Mouse (Mus musculus): Measurements from ENCODE around the gene Dop1b. TPM values are rescaled to one million over a fixed set of nuclear protein-coding genes. Genes with fewer than 3 reads are reported as not detected.

Gene Dop1b
- polyA plus RNA-seq, 2 experiments, result 13.0 to 18.9 TPM

GRCm38 (mm10) chr16:93807961-93808554, 96.4 kb downstream of the Dop1b start:
- WGBS, result 8% methylated on average over 8 of the region's 8 CpGs
- Histone ChIP-seq H3K9me3 (ENCODE audit: control insufficient read depth, low read length) (no peaks in the 10 kb centered on the region), H3K4me3 (replicated peaks; ENCODE audit: low read length) (no peak overlapping the region), H3K9ac (ENCODE audit: low read depth, low read length, severe bottlenecking) (no peak overlapping the region), H3K27ac (replicated peaks; ENCODE audit: low read depth, low read length) (peak overlapping the region; percentile 67), H3K4me1 (ENCODE audit: control insufficient read depth, insufficient read depth, low read length) (peaks cover 19% of the 10 kb centered on the region), H3K27me3 (ENCODE audit: control insufficient read depth, insufficient read depth, low read length) (no peaks in the 10 kb centered on the region), H3K36me3 (ENCODE audit: control insufficient read depth, insufficient read depth, low read length) (0 out of 2 replicates have a peak, but pooled peaks cover 11% of the 10 kb centered on the region), H3K4me2 (replicated peaks; ENCODE audit: low read depth, low read length, severe bottlenecking) (no peak overlapping the region)
- ATAC-seq (ENCODE audit: low FRiP score, low read depth) (peak; percentile 86), DNase-seq (ENCODE audit: low spot score) (peak; percentile 76)
- TF ChIP-seq POLR2A (IDR thresholded peaks at IDR 0.05; ENCODE audit: borderline replicate concordance, extremely low read depth, insufficient read depth, insufficient read length), result no peak

GRCm38 (mm10) chr16:93815856-93816736, 104.4 kb downstream of the Dop1b start:
- H3K4me2 ChIP-seq (replicated peaks; ENCODE audit: low read depth, low read length, severe bottlenecking), result no peak overlapping the region
- H3K36me3 ChIP-seq (ENCODE audit: control insufficient read depth, insufficient read depth, low read length), result 0 out of 2 replicates have a peak, but pooled peaks cover 4% of the 10 kb centered on the region
- no peak for TF ChIP-seq POLR2A (IDR thresholded peaks at IDR 0.05; ENCODE audit: borderline replicate concordance, extremely low read depth, insufficient read depth, insufficient read length)
- peak; percentile 33 for DNase-seq (ENCODE audit: low spot score)
- H3K27me3 ChIP-seq (ENCODE audit: control insufficient read depth, insufficient read depth, low read length), result no peaks in the 10 kb centered on the region
- 0 out of 2 replicates have a peak overlapping the region, but pooled peaks have one; percentile 8 for H3K27ac ChIP-seq (replicated peaks; ENCODE audit: low read depth, low read length)
- no peaks in the 10 kb centered on the region for H3K9me3 ChIP-seq (ENCODE audit: control insufficient read depth, low read length)
- WGBS, result 63% methylated on average over 20 of the region's 20 CpGs
- H3K4me3 ChIP-seq (replicated peaks; ENCODE audit: low read length), result no peak overlapping the region
- peak; percentile 41; the same call in 1 of the 2 replicates for ATAC-seq (ENCODE audit: low FRiP score, low read depth)
- no peak overlapping the region for H3K9ac ChIP-seq (ENCODE audit: low read depth, low read length, severe bottlenecking)
- H3K4me1 ChIP-seq (ENCODE audit: control insufficient read depth, insufficient read depth, low read length), result peaks cover 5% of the 10 kb centered on the region; the same call in 1 of the 2 replicates

GRCm38 (mm10) chr16:93816861-93817260, 105.2 kb downstream of the Dop1b start:
- 49% methylated on average over 7 of the region's 7 CpGs for WGBS
- DNase-seq (ENCODE audit: low spot score), result no peak
- peaks cover 2% of the 10 kb centered on the region; the same call in 1 of the 2 replicates for H3K9me3 ChIP-seq (ENCODE audit: control insufficient read depth, low read length)
- no peak overlapping the region for H3K27ac ChIP-seq (replicated peaks; ENCODE audit: low read depth, low read length)
- no peak overlapping the region for H3K9ac ChIP-seq (ENCODE audit: low read depth, low read length, severe bottlenecking)
- ATAC-seq (ENCODE audit: low FRiP score, low read depth), result no peak
- H3K27me3 ChIP-seq (ENCODE audit: control insufficient read depth, insufficient read depth, low read length), result no peaks in the 10 kb centered on the region
- peaks cover 5% of the 10 kb centered on the region; the same call in 1 of the 2 replicates for H3K4me1 ChIP-seq (ENCODE audit: control insufficient read depth, insufficient read depth, low read length)
- H3K36me3 ChIP-seq (ENCODE audit: control insufficient read depth, insufficient read depth, low read length), result no peaks in the 10 kb centered on the region
- no peak for TF ChIP-seq POLR2A (IDR thresholded peaks at IDR 0.05; ENCODE audit: borderline replicate concordance, extremely low read depth, insufficient read depth, insufficient read length)
- H3K4me3 ChIP-seq (replicated peaks; ENCODE audit: low read length), result no peak overlapping the region
- H3K4me2 ChIP-seq (replicated peaks; ENCODE audit: low read depth, low read length, severe bottlenecking), result no peak overlapping the region

GRCm38 (mm10) chr16:93817371-93817770, 105.7 kb downstream of the Dop1b start:
- TF ChIP-seq POLR2A (IDR thresholded peaks at IDR 0.05; ENCODE audit: borderline replicate concordance, extremely low read depth, insufficient read depth, insufficient read length), result no peak
- peaks cover 5% of the 10 kb centered on the region; the same call in 1 of the 2 replicates for H3K9me3 ChIP-seq (ENCODE audit: control insufficient read depth, low read length)
- H3K4me3 ChIP-seq (replicated peaks; ENCODE audit: low read length), result no peak overlapping the region
- H3K27ac ChIP-seq (replicated peaks; ENCODE audit: low read depth, low read length), result no peak overlapping the region
- ATAC-seq (ENCODE audit: low FRiP score, low read depth) (no peak), DNase-seq (ENCODE audit: low spot score) (no peak)
- H3K4me1 ChIP-seq (ENCODE audit: control insufficient read depth, insufficient read depth, low read length), result peaks cover 5% of the 10 kb centered on the region; the same call in 1 of the 2 replicates
- H3K36me3 ChIP-seq (ENCODE audit: control insufficient read depth, insufficient read depth, low read length), result no peaks in the 10 kb centered on the region
- H3K9ac ChIP-seq (ENCODE audit: low read depth, low read length, severe bottlenecking), result no peak overlapping the region
- no peaks in the 10 kb centered on the region for H3K27me3 ChIP-seq (ENCODE audit: control insufficient read depth, insufficient read depth, low read length)
- H3K4me2 ChIP-seq (replicated peaks; ENCODE audit: low read depth, low read length, severe bottlenecking), result no peak overlapping the region
- WGBS, result 49% methylated on average over 5 of the region's 5 CpGs

- no peak for DNase-seq (ENCODE audit: low spot score)
- TF ChIP-seq POLR2A (IDR thresholded peaks at IDR 0.05; ENCODE audit: borderline replicate concordance, extremely low read depth, insufficient read depth, insufficient read length), result no peak
- no peak overlapping the region for H3K4me3 ChIP-seq (replicated peaks; ENCODE audit: low read length)
- H3K9me3 ChIP-seq (ENCODE audit: control insufficient read depth, low read length), result peaks cover 5% of the 10 kb centered on the region; the same call in 1 of the 2 replicates
- no peak for ATAC-seq (ENCODE audit: low FRiP score, low read depth)
- peaks cover 5% of the 10 kb centered on the region; the same call in 1 of the 2 replicates for H3K4me1 ChIP-seq (ENCODE audit: control insufficient read depth, insufficient read depth, low read length)
- no peak overlapping the region for H3K4me2 ChIP-seq (replicated peaks; ENCODE audit: low read depth, low read length, severe bottlenecking)
- no peaks in the 10 kb centered on the region for H3K27me3 ChIP-seq (ENCODE audit: control insufficient read depth, insufficient read depth, low read length)
- 8% methylated on average over 12 of the region's 12 CpGs for WGBS
- no peak overlapping the region for H3K27ac ChIP-seq (replicated peaks; ENCODE audit: low read depth, low read length)
- no peak overlapping the region for H3K9ac ChIP-seq (ENCODE audit: low read depth, low read length, severe bottlenecking)
- no peaks in the 10 kb centered on the region for H3K36me3 ChIP-seq (ENCODE audit: control insufficient read depth, insufficient read depth, low read length)
These were observed 107.1 kb downstream of the Dop1b start for GRCm38 (mm10) chr16:93818691-93819324.
